Mouse (Mus musculus) left cerebral cortex, adult 9 months (tissue): ENCODE measurements around the gene Plcb1.
A peak's percentile ranks its signal among the peaks of the same experiment; 100 is the strongest.
"Not testable (repeated sequence)": the region's sequence is repeated elsewhere in the genome, so short reads cannot be mapped to it uniquely, and the experiment has no call there.

Experiments used
- DNase-seq, 2 experiments: peaks; one replicate each; pipeline ENCODE4 v3.0.0; 2022; ENCODE audit warnings: low spot score in 2 of 2

Gene Plcb1

GRCm38 (mm10) chr2:134972376-134972775 is 186.5 kb downstream of the Plcb1 start:
- no peak for DNase-seq

GRCm38 (mm10) chr2:134974711-134975110 is 188.8 kb downstream of the Plcb1 start:
- DNase-seq = no peak

GRCm38 (mm10) chr2:134976796-134977330 is 191.0 kb downstream of the Plcb1 start:
- no peak for DNase-seq

- DNase-seq = no peak
These were observed 191.8 kb downstream of the Plcb1 start for GRCm38 (mm10) chr2:134977641-134978040.

- DNase-seq = no peak
These were observed 195.5 kb downstream of the Plcb1 start for GRCm38 (mm10) chr2:134981394-134981793.

- no peak for DNase-seq
These were observed 199.0 kb downstream of the Plcb1 start for GRCm38 (mm10) chr2:134984884-134985283.

GRCm38 (mm10) chr2:134987978-134988377 is 202.1 kb downstream of the Plcb1 start:
- DNase-seq = no peak

- no peak for DNase-seq
These were observed 203.9 kb downstream of the Plcb1 start for GRCm38 (mm10) chr2:134989650-134990292.

- DNase-seq = no peak
These were observed 221.3 kb downstream of the Plcb1 start for GRCm38 (mm10) chr2:135007134-135007533.

GRCm38 (mm10) chr2:135007885-135008284 is 222.0 kb downstream of the Plcb1 start:
- DNase-seq = not testable (repeated sequence)

- DNase-seq = peak; percentile 33 to 47
These were observed 224.5 kb downstream of the Plcb1 start for GRCm38 (mm10) chr2:135010371-135010770.

- DNase-seq = peak in 1 of 2 experiments; percentile 20
These were observed 229.6 kb downstream of the Plcb1 start for GRCm38 (mm10) chr2:135015501-135015900.

- no peak for DNase-seq
These were observed 232.4 kb downstream of the Plcb1 start for GRCm38 (mm10) chr2:135018275-135018674.

GRCm38 (mm10) chr2:135018708-135019107 is 232.8 kb downstream of the Plcb1 start:
- no peak for DNase-seq

GRCm38 (mm10) chr2:135019588-135019987 is 233.7 kb downstream of the Plcb1 start:
- no peak for DNase-seq

- DNase-seq = no peak
These were observed 243.4 kb downstream of the Plcb1 start for GRCm38 (mm10) chr2:135029288-135029687.

GRCm38 (mm10) chr2:135029700-135030099 is 243.8 kb downstream of the Plcb1 start:
- no peak for DNase-seq

- DNase-seq = no peak
These were observed 249.9 kb downstream of the Plcb1 start for GRCm38 (mm10) chr2:135035640-135036260.

- no peak for DNase-seq
These were observed 262.9 kb downstream of the Plcb1 start for GRCm38 (mm10) chr2:135048791-135049190.

GRCm38 (mm10) chr2:135049283-135049682 is 263.4 kb downstream of the Plcb1 start:
- DNase-seq = peak; percentile 42 to 68

GRCm38 (mm10) chr2:135051540-135052288 is 265.8 kb downstream of the Plcb1 start:
- DNase-seq = no peak

GRCm38 (mm10) chr2:135053391-135053790 is 267.5 kb downstream of the Plcb1 start:
- no peak for DNase-seq
